Mouse (Mus musculus) colon, adult 2 months (tissue): Measurements from ENCODE around the gene Comtd1. TPM values are rescaled to one million over a fixed set of nuclear protein-coding genes. Genes with fewer than 3 reads are reported as not detected.

Experiments
- polyA plus RNA-seq: library from polyadenylated mRNA; depleted of rRNA; stranded (reverse); fragments of >200 nt; gene quantifications from 2 replicates; pipeline ENCODE4 v1.2.3, GENCODE M21; 2012; rRNA removed

The Comtd1 gene
- 66.1 and 79.1 TPM in 2 replicates for polyA plus RNA-seq

DNA sequence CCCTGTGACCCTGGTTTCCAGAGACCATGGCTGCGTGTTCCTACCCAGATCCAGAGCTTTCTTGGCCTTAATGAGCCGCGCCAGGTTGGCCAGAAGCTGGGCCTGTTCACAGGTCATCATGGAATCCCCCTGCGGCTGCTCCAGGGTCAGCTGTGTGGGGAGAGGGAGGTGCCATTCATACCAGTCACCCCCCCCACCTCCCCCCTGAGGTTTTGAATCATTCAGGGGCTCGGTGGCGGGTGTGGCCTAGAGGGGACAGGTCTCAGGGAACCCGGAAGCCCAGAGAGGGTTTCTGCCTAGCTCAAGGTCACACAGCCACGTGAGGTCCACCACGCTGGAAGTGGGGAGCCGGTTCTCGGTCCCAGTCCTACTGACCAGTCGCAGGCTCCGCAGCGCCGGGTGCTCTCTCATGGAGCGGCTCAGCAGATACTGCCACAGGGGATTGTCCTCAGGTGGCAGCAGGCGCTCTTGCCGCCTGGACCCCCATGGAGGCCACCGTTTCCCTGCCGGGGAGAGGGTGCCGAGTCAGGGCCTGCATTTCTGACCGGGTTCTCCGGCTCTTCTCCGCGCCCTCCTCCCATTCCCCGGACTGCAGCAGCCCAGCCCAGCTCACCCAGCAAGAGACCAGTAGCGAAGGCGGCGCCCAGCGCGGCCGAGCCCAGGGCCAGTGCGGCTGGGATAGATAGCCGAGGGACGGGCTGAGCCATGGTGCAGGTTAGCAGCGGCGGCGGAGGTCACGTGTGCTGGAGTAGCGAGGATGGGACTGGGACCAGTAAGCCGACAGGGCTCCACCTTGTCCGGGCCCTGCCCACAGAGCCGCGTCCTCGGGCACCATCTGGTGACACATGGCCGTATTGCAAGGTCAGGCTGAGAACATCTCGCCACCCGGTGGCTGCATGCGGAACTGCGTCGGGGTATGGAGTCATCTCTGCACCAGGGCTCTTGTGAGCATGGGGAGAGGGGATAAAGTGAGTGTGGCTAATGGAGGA lies at the start of gene Comtd1:
Gene Comtd1 (minus strand): TSS at position 812 of the 989 bp plus-strand sequence.

DNA sequence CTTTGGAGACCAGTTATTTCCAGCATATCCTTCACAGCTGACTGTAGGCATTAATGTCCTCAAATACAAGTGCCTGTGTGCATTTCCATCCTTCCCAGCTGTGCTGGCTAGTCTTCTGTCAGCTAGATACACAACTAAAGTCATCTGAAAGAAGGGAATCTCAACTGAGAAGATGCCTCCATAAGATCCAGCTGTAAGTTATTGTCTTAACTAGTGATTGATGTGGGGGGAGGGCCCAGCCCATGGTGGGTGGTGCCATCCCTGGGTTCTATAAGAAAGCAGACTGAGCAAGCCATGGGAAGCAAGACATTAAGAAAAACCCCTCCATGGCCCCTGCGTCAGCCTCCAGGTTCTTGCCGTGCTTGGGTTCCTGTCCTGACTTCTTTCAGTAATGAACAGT lies 23.8 kb downstream of the Comtd1 start, which contains the start of gene Vdac2:
Gene Vdac2 (plus strand): TSS at position 301 of the 400 bp plus-strand sequence.

Other genes starting within 250 kb of the Comtd1 start
- gene Dupd1, start 134.4 kb downstream of the Comtd1 start, polyA plus RNA-seq: not detected in 2 replicates
- 11.2 and 16.1 TPM in 2 replicates for gene Samd8, start 98.4 kb downstream of the Comtd1 start, polyA plus RNA-seq
- 1.5 and 2.0 TPM in 2 replicates for gene Dusp13, start 97.8 kb downstream of the Comtd1 start, polyA plus RNA-seq
- gene Vdac2, start 23.7 kb downstream of the Comtd1 start, polyA plus RNA-seq: 256 and 258 TPM in 2 replicates
- 23.7 and 23.8 TPM in 2 replicates for gene Zfp503, start 140.6 kb upstream of the Comtd1 start, polyA plus RNA-seq
- 0.31 TPM in 1 of 2 replicates, not detected in the other for gene Lrmda, start 170.7 kb upstream of the Comtd1 start, polyA plus RNA-seq